Mouse (Mus musculus): ENCODE data around the gene Cmtm4.

DNA sequence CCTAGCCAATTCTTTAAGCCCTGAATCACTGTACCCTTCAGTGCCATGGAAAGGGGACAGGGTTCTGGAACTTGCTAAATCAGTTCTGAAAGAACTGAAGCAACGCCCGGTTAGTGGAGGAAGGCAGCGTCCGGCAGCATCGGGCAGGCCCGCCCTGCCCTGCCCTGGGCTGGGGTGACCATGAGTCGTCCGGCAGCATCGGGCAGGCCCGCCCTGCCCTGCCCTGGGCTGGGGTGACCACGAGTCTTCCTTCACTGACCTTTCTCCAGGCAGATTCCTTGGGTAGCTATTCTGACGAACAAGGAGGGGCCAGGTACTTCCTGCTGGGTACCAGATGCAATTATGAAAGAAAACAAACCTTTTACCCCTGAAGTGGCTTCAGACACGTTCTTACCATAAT is 45.6 kb downstream of the Cmtm4 start:
- TF ChIP-seq EP300 (IDR thresholded peaks at IDR 0.05; ENCODE audit: insufficient read depth, low read depth, low read length) (no peak), CTCF (IDR thresholded peaks at IDR 0.05; ENCODE audit: low read depth, low read length) (no peak)
